Mouse (Mus musculus) kidney, adult 2 months (tissue): Measurements from ENCODE around the gene Itgb4. TPM values are rescaled to one million over a fixed set of nuclear protein-coding genes. Genes with fewer than 3 reads are reported as not detected.

Source experiments
- DNase-seq: peaks from one replicate; pipeline ENCODE4 v3.0.0; 2021
- H3K27ac ChIP-seq: fragments of 200-500 bp; 2 replicates; pipeline ENCODE4 v1.5.1; 2012; ENCODE audit warnings: low read depth, low read length, control low read depth, inconsistent platforms; ENCODE audit not compliant: insufficient read depth
- H3K27me3 ChIP-seq: fragments of 200-500 bp; replicated peaks from 2 replicates; pipeline ENCODE4 v1.6.1; 2012; ENCODE audit warnings: mild to moderate bottlenecking, moderate library complexity, low read length, inconsistent platforms; ENCODE audit not compliant: control insufficient read depth, insufficient read depth
- H3K36me3 ChIP-seq: fragments of 200-500 bp; 2 replicates; pipeline ENCODE4 v1.6.1; 2012; ENCODE audit warnings: mild to moderate bottlenecking, moderate library complexity, low read length, inconsistent platforms; ENCODE audit not compliant: control insufficient read depth, insufficient read depth
- H3K4me1 ChIP-seq: fragments of 200-500 bp; 2 replicates; pipeline ENCODE4 v1.6.1; 2011; ENCODE audit warnings: low read length; ENCODE audit not compliant: control insufficient read depth, insufficient read depth
- H3K4me3 ChIP-seq: fragments of 200-500 bp; 2 replicates; pipeline ENCODE4 v1.5.1; 2011; ENCODE audit warnings: mild to moderate bottlenecking, low read depth, low read length, control low read depth; ENCODE audit not compliant: insufficient read depth
- CTCF ChIP-seq: fragments of 200-500 bp; conservative IDR thresholded peaks from 2 replicates; pipeline ENCODE4 v1.5.1; 2011; ENCODE audit warnings: low read depth, mild to moderate bottlenecking, control low read depth, low read length, moderate library complexity, mixed read lengths; ENCODE audit not compliant: insufficient read depth, insufficient read length
- POLR2A ChIP-seq: fragments of 200-500 bp; IDR thresholded peaks from one replicate; pipeline ENCODE4 v1.6.1; 2011; ENCODE audit warnings: low read depth, low read length, control low read depth
- WGBS: fragments of 180-500 bp; shearing (Covaris S2); methylation state at CpG from one replicate; pipeline ENCODE4 v1.1.7; 2018; 5-methylcytosine and 5-hydroxymethylcytosine counted together
- polyA plus RNA-seq: library from polyadenylated mRNA; depleted of rRNA; stranded (reverse); fragments of >200 nt; gene quantifications from 2 replicates; pipeline ENCODE4 v1.2.3, GENCODE M21; 2012

Gene Itgb4
- polyA plus RNA-seq, 1 experiment: 5.1 TPM

DNA sequence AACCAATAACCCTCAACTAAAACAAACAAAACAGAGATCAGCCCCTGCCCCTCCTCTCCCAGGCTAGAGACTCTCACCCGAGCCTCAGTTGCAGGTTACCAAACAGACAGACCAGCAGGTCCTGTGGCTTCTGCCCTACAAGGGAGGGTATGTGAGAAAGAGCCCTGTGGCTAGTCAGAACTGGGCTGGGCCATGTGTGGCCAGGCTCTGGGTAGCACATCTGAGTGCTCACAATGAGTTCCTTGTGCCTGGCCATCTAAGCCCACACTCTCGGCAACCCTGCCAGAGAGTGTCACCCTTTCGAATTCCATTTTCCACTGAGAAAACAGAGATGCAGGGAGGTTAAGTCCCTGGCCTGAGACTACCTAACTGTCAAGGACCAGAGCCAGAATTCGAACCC is 17.6 kb downstream of the Itgb4 start:
- TF ChIP-seq POLR2A (no peak), CTCF (no peak)
- Histone ChIP-seq H3K27me3 (no peaks in the 10 kb centered on the region), H3K4me1 (no peaks in the 10 kb centered on the region), H3K4me3 (no peak overlapping the region), H3K27ac (no peak overlapping the region), H3K36me3 (no peaks in the 10 kb centered on the region)
- no peak for DNase-seq
- 60% methylated on average over 4 of the region's 4 CpGs for WGBS

DNA sequence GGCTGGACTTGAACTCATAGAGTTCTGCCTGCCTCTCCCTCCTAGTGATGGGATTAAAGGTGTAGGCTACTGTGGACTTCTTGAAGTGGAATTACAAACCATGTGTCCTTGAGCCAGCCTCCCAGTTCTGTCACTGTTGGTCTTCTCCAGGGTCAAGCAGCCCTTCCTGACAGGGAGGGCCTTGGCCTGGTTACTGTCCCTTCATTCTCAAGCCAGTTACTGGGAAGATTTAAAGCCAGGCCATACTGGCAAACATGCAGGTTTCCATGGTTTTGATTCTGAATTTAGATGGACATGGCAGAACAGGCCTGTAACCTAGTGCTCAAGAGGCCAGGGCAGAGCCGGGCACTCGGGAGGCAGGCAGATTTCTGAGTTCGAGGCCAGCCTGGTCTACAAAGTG is 20.7 kb downstream of the Itgb4 start:
- TF ChIP-seq CTCF: no peak
- Histone ChIP-seq H3K4me3 (no peak overlapping the region), H3K4me1 (no peaks in the 10 kb centered on the region), H3K36me3 (no peaks in the 10 kb centered on the region), H3K27me3 (no peaks in the 10 kb centered on the region), H3K27ac (no peak overlapping the region)
- DNase-seq: no peak
- 85% methylated on average over 3 of the region's 3 CpGs for WGBS

DNA sequence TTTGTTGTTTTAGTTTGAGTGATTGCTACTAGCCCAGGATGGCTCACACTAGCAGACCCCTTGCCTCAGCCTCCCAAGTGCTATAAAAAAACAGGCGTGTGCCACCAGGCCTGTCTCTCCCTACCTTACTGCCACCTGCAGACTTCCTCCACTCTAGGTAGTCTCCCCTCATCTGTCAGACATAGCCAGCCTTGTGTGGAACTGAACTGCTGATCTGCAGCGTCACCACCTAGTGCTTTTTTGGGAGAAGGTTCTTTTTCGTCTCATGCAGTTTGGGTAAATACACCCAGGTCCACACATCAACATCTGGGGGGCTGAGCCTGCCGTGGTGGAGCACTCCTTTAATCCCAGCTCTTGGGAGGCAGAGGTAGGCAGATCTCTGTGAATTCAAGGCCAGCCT is 22.5 kb downstream of the Itgb4 start:
- no peak for DNase-seq
- H3K4me1 ChIP-seq: no peaks in the 10 kb centered on the region
- TF ChIP-seq POLR2A: no peak
- TF ChIP-seq CTCF: no peak
- H3K27ac ChIP-seq: no peak overlapping the region
- WGBS: 83% methylated on average over 4 of the region's 4 CpGs
- no peak overlapping the region for H3K4me3 ChIP-seq
- no peaks in the 10 kb centered on the region for H3K36me3 ChIP-seq
- H3K27me3 ChIP-seq: no peaks in the 10 kb centered on the region

DNA sequence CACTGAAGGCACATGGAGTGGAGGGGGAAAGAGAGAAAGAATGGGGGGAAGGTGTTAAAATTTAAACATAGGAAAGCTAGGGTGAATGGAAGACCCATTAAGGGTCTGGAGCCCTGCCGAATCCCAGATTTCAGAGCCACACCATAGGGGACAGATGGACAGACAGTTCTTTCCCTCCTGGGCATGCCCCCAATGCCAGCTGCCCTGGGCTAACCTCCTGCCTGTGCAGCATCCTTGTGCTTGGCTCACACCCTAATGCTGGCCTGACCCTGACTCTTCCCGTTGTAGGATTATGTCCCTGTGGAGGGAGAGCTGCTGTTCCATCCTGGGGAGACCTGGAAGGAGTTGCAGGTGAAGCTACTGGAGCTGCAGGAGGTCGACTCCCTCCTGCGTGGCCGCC is 23.2 kb downstream of the Itgb4 start:
- H3K27me3 ChIP-seq: no peaks in the 10 kb centered on the region

DNA sequence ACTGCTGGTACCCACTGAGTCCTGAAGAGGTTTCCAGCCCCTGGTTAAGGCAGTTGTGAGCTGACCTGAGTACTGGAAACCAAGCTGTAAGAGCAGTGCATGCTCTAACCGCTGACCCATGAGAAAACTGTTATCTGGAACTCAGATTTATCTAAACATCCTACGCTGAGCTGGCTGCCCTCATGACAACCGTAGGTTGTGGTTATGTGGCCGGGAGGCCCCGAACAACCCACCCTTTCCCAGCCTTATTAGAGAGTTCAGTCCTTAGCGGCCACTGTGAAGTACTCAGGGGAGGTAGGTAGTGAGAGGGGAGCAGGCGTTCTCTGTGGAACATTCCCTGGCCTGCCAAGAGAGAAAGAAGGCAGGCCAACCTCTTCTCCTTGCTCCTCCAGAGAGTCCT is 24.5 kb downstream of the Itgb4 start:
- Histone ChIP-seq H3K36me3 (no peaks in the 10 kb centered on the region), H3K4me3 (no peak overlapping the region), H3K4me1 (no peaks in the 10 kb centered on the region), H3K27ac (no peak overlapping the region), H3K27me3 (no peaks in the 10 kb centered on the region)
- TF ChIP-seq POLR2A: no peak
- no peak for TF ChIP-seq CTCF
- 64% methylated on average over 7 of the region's 7 CpGs for WGBS
- DNase-seq: no peak

More for the DNA sequence above, 23.2 kb downstream of the Itgb4 start:
- TF ChIP-seq POLR2A (no peak), CTCF (no peak)
- no peak for DNase-seq
- H3K36me3 ChIP-seq: no peaks in the 10 kb centered on the region
- no peaks in the 10 kb centered on the region for H3K4me1 ChIP-seq
- H3K27ac ChIP-seq: no peak overlapping the region
- WGBS: 67% methylated on average over 5 of the region's 5 CpGs
- no peak overlapping the region for H3K4me3 ChIP-seq

DNA sequence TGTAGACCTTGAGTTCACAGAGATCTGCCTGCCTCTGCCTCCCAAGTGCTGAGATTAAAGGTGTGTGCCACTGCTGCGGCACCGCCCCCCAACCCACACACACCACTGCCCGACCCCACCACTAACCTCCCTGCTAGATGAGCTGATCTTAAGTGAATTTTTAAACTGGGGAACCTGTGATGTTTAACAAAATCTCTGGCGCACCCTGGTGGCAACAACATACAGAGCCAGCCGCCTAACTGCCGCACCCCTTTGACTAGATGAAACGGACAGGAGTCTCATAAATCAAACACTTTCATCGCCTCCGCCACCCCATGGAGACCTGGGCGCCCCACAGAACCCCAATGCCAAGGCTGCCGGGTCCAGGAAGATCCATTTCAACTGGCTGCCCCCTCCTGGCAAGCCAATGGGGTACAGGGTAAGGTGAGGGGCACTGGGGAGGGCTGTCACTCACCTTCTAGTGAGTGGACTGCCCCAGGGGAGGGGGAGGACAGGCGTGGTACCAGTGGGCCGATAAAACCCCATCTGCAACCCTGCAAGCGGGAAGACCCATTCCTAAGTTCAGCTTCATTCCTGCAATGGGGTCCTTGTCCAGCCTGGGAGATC is 25.1 kb downstream of the Itgb4 start:
- no peak overlapping the region for H3K27ac ChIP-seq
- WGBS: 11% methylated on average over 14 of the region's 14 CpGs
- H3K27me3 ChIP-seq: no peaks in the 10 kb centered on the region
- no peak overlapping the region for H3K4me3 ChIP-seq
- H3K4me1 ChIP-seq: no peaks in the 10 kb centered on the region; the same call in 1 of the 2 replicates
- no peaks in the 10 kb centered on the region for H3K36me3 ChIP-seq
- TF ChIP-seq POLR2A: no peak
- TF ChIP-seq CTCF: peak; percentile 68
- peak; percentile 81 for DNase-seq

DNA sequence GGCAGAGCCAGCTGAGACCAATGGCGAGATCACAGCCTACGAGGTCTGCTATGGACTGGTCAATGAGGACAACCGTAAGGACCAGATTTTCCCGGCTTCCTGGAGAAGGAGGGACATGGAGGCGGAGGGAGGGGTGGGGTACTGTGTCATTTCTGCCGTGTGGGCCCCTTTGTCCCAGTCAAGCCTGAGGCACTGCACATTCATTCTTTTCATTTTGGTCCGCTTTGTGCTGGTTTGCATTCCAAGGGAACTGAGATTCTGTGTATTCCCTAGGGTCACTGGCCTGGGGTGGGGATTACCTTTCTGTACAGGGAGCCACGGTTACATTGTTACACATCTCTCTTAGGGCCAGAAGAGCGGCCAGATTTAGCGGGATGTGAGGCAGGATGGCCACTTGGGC is 26.1 kb downstream of the Itgb4 start:
- DNase-seq: no peak
- Histone ChIP-seq H3K27ac (no peak overlapping the region), H3K4me1 (peaks cover 6% of the 10 kb centered on the region), H3K4me3 (no peak overlapping the region), H3K27me3 (no peaks in the 10 kb centered on the region), H3K36me3 (no peaks in the 10 kb centered on the region)
- no peak for TF ChIP-seq POLR2A
- no peak for TF ChIP-seq CTCF
- 60% methylated on average over 10 of the region's 10 CpGs for WGBS
